Mouse (Mus musculus) cerebellum, postnatal 14 days (tissue): ENCODE results near the gene Gm20517.

Experiments
- DNase-seq, 2 experiments: peaks; one replicate each; pipeline ENCODE4 v3.0.0; 2021; ENCODE audit warnings: mixed read lengths in 2 of 2

Gene Gm20517

DNA sequence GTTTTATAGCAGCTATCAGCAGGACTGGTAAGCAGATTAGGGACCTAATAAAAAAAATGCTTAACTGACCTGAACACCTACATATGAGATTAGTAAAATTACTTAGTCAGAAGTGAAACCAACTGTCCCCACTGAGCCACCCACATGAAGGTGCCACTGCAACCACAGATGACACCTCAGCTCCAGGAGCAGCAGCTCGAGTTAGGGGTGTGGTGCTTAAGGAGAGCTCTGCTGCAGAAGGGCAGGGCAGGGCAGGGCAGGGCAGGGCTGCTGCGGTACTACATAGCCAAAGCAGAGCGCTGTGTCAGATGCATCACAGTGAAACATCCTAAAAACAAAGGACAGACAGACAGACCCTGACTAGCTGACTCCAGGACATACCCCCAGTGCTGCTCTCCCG, 71.4 kb downstream of the Gm20517 start:
- no peak for DNase-seq

GRCm38 (mm10) chr17:47687409-47688343, 76.3 kb downstream of the Gm20517 start:
- peak; percentile 95 to 96 for DNase-seq

GRCm38 (mm10) chr17:47688344-47688607, 76.9 kb downstream of the Gm20517 start, which contains the start of gene Tomm6:
TSS of gene Tomm6 (minus strand) at chr17:47688386.
- no peak for DNase-seq

DNA sequence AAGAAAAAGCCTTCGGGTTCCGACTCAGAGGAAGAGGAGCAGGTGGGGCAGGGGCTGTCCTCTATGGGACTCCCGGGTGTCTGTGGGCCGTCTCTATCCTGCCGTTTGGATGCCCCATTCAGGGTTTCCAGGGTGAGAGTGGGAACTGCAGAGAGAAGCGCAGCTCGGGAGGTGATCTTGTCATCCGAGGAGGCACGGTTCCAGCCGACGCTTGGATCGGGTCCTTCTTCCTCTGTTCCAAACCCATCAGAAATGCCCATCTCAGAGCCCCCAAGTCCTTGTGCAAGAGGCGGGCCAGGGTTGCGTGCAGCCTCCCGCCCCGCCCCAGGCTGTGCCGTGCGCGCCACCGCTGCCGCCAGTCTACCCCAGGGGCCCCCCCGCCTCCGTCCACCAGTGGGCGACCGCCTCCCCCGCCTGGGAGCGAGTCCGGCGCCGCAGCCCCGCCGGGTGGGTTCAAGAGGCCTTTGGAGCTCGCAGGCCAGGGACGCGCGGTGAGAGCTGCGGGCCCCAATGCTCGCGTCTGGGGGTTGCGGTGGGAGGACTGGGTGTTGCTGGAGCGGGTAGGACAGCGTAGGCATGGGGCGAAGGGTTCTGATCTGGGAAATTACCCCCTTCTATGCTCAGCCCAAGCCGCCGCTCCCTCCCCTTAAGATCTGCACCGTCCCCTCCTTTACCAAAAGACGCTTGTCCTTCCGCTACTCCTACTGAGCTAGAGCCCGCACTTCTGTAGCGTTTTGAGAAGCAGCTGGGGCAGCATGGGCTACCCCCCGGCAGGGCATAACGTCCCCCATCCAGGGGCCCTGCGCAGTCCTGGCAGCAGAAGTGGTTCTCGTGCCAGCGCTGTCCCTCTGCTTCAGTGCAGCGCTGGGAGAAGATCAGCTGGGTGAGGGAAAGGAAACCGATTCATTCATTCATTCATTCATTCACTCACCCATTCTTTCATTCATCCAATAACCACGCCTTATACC, 77.5 kb downstream of the Gm20517 start, which contains the start of gene Frs3:
Gene Frs3, plus strand, starts transcription at position 423 of the 968 bp plus-strand sequence.
- DNase-seq = peak; percentile 81 to 83

GRCm38 (mm10) chr17:47689894-47690293, 78.5 kb downstream of the Gm20517 start:
- peak in 1 of 2 experiments; percentile 27 for DNase-seq

- no peak for DNase-seq
Observed at GRCm38 (mm10) chr17:47691650-47692049, 80.3 kb downstream of the Gm20517 start.

DNA sequence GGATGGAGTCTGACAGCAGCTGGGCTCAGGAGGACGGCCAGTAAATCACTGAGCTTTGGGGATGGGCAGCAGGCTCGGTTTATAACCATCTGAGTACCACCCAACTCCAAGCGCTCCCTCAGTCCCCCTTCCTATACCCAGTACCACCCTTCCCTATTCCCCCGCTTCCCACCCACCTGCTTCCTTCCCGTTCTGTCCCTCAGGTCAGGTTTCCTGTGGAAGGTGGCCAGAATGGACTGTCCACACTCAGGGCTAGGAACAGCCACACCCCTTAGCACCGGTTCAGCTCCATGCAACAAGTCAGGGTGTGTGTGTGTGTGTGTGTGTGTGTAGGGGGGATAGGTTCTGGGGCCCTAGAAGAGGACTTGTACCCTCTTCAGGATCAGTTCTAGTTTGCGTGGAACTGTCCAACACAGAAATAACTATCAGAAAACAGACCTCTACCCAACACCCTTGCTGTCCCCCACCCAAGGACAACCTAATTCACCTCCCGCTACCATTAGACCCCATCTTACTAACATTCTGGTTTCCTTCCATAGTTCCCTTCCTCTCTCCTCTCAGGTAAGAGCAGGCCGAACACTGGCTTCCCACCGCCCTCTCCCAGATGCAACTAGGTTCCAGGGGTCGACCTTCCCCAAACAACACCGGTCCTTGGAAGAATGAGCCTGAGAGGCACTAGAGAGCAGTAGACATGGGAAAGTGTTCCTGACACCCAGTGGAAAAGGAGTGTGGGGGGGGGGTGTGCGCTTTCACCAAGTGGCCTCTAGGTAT, 82.5 kb downstream of the Gm20517 start:
- DNase-seq = peak in 1 of 2 experiments; percentile 30

- no peak for DNase-seq
Observed at GRCm38 (mm10) chr17:47694442-47694502, 82.9 kb downstream of the Gm20517 start, which contains the start of gene Gm21981. TSS of gene Gm21981 (minus strand) at chr17:47694455.

GRCm38 (mm10) chr17:47694503-47695336, 83.3 kb downstream of the Gm20517 start, which contains the start of gene Prickle4:
TSS of gene Prickle4 (minus strand) at chr17:47694736.
- peak; percentile 99 for DNase-seq

GRCm38 (mm10) chr17:47695337-47695710, 83.9 kb downstream of the Gm20517 start:
- no peak for DNase-seq

DNA sequence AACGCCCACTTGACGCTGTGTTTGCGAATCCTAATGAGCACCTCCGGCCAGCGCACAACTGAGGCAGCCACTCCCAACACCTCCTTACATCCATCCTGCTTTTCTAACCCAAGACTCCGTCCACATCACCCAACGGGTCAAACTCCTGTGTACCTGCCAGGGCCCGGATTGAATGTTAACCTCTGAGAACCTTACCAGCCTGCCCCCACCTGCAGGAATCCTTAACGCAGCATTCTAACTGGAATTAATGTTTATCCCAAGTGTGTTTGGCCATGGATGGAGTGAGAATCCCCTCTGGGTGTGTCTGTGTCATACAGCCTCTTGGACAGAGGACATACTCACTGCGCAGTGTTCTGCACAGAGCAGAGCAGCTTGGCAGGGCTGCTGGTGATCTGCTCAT, 86.8 kb downstream of the Gm20517 start:
- no peak for DNase-seq

DNA sequence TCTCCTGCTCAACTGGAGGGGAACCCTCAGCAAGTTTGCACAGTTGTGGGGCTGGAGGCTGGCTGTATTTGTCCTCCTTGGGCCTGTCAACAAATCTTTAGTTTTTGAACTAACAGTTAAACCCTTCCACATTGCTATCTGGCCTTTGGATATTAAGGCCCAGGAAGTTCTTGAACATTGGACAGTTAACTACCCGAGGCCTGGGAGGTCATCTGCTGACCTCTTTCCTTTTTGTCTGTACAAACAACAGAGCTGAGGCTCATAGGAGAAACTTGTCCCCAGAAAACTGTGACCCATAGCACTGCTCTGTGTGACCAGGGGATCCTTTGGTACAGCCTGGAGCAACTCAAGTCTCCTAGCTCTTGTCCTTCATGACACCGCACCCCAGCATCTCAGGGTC, 87.7 kb downstream of the Gm20517 start:
- no peak for DNase-seq

- no peak for DNase-seq
Observed at GRCm38 (mm10) chr17:47701793-47702192, 90.4 kb downstream of the Gm20517 start.

GRCm38 (mm10) chr17:47702548-47703345, 91.4 kb downstream of the Gm20517 start:
- DNase-seq = no peak

DNA sequence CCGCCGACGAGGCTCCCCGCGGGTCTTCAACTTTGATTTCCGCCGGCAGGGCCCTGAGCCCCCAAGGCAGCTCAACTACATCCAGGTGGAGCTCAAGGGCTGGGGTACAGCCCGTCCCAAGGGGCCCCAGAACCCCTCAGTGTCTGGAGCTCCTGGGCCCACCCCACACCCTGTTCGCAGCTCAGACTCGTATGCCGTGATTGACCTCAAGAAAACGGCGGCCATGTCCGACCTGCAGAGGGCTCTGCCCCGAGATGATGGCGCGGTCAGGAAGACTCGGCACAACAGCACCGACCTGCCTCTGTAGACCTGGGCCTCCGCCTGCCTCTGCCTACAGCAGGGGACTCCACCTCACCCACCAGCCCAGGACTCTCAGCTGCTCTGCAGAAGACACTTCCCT, 92.2 kb downstream of the Gm20517 start:
- DNase-seq = no peak

DNA sequence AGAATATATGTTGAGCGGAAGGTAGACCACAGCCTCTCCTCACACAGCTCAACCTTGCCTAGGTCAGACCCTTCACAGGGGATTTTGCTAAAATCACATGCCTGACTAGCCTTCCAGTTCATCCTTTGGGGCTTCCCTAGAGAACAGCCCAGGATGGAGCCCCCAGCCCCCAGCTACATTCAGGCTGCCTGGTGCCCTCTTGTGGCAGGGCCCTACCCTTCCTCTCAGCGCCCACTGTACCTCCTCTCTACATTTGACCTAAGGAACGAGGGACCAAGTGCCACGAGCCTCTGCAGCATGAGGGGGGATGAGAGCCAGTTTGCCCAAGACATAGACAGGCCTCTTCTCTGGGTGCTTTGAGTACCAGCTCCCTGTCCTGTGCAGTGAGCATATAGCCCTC, 93.3 kb downstream of the Gm20517 start:
- DNase-seq = no peak

DNA sequence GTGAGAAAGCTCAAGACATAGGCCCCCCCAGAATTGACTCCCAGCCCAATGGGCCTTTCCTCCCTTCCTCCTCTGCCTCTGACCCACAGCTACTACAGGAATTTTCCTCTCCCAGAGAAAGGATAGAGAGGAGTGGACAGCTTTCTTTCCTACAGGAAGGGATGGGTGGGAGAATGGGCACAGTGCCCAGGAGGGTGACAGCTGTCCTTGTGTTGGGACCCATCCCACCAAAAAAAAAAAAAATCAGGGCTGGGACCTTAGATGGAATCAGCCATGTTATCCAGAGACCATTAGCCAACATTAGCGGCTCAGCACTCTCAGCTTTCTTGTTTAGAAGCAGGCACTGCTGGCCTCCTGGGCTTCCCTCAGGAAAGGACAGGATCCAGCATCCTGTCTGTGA, 94.8 kb downstream of the Gm20517 start:
- DNase-seq = peak in 1 of 2 experiments; percentile 42

DNA sequence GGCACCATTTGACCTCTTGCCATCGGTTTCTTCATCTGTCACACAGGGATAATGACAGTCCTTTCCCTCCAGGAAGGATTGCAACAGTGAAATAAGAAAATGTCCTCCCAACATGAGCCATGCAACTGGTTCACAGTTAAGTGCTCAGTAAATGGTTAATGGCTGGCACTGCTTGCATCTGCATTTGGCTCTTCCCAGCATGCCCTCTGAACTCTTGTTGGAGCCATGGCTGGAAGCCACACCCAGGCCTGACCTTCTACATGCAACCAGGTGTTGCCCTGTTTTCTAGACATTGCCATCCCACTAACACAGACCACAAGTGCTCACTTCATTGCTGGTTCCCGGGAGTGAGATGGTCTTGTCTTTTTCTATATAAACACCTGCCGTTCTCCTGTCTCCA, 96.6 kb downstream of the Gm20517 start:
- DNase-seq = no peak

DNA sequence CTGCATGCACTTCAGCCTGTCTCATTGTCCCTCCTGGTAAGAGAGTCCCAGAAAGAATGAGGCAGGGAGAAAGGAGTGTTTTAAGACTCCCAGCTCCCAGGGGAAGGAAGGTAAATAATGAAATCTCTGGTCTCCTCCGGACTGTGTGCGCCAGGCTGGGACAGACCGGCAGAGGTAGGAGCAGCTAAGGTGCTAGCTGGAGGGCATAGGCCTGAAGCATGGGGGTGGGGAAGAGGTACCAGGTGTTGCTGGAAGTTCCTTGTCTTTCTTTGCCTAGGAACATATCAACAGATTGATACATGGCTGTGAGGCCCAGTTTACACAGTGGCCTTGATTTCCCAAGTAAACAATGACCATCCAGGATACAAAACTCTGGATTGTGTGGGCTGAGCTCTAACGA, 97.6 kb downstream of the Gm20517 start:
- no peak for DNase-seq

- DNase-seq = no peak
Observed at GRCm38 (mm10) chr17:47710036-47710435, 98.6 kb downstream of the Gm20517 start.

DNA sequence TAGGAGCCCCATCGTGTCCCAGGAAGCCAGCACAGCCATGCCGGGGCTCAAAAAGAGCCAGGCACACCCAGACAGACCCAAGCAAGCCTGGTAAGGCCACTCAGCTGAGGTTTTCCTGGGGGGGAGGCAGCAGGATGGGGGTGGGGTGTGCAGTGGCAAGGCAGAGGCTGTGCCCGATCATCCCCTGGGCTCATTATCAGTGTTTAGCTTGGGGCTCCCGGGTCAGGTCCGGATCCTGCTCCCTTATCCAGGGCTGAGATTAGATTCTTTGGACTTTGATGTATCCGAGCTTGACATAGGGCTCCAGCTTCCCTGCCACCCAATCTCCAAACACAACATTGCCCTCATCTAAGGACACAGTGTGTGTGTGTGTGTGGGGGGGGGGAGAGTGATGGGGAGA, 100.5 kb downstream of the Gm20517 start:
- DNase-seq = no peak
